Mouse (Mus musculus): ENCODE measurements around the gene Ptp4a2.

DNA sequence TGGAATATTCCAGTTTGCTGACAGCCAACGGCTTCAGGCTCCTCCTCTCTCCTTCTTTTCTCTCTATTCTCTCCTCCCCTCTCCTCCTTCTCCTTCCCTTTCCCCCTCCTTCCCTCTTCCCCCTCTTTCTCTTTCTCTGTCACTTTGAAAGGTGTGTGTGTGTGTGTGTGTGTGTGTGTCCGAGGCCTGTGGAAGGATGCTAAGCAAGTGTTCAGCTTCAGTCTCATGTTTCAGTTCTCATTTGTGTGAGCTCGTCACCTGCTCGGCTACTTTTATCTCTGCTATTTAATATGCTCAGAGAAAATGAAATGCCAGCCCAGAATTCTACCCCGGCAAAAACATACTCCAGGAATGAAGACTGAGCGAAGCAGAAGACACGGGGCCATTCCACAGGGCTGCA lies 69.6 kb downstream of the Ptp4a2 start:
- TF ChIP-seq CTCF (IDR thresholded peaks at IDR 0.05; ENCODE audit: low read depth) = no peak
- no peak for TF ChIP-seq EP300 (IDR thresholded peaks at IDR 0.05; ENCODE audit: low read depth)
